Mouse (Mus musculus) limb, embryonic 15.5 days (tissue): ENCODE measurements around the gene Tbc1d5. TPM values are rescaled to one million over a fixed set of nuclear protein-coding genes. Genes with fewer than 3 reads are reported as not detected.

Source experiments
- ATAC-seq: fragments of 200-750 bp; cut with Nextera tagmentation; 2 replicates; pipeline ENCODE4 v1.8.0; 2017; ENCODE audit warnings: low read depth, moderate TSS enrichment; ENCODE audit not compliant: insufficient number of reproducible peaks, low FRiP score, low TSS enrichment
- H3K27ac ChIP-seq: fragments of 300-500 bp; sonication (generic); 2 replicates; pipeline ENCODE4 v1.5.1; 2015; ENCODE audit warnings: moderate library complexity, mild to moderate bottlenecking, inconsistent platforms
- H3K27me3 ChIP-seq: fragments of 300-500 bp; sonication (generic); 2 replicates; pipeline ENCODE4 v1.6.1; 2015; ENCODE audit warnings: inconsistent platforms
- H3K36me3 ChIP-seq: fragments of 300-500 bp; sonication (generic); 2 replicates; pipeline ENCODE4 v1.6.1; 2015; ENCODE audit warnings: inconsistent platforms
- H3K4me1 ChIP-seq: fragments of 300-500 bp; sonication (generic); 2 replicates; pipeline ENCODE4 v1.6.1; 2015; ENCODE audit warnings: inconsistent platforms
- H3K4me2 ChIP-seq: fragments of 300-500 bp; sonication (generic); 2 replicates; pipeline ENCODE4 v1.6.1; 2015; ENCODE audit warnings: mild to moderate bottlenecking, inconsistent platforms
- H3K4me3 ChIP-seq: fragments of 300-500 bp; sonication (generic); 2 replicates; pipeline ENCODE4 v1.5.1; 2015; ENCODE audit warnings: mild to moderate bottlenecking, inconsistent platforms
- H3K9ac ChIP-seq: fragments of 300-500 bp; sonication (generic); 2 replicates; pipeline ENCODE4 v1.6.1; 2015; ENCODE audit warnings: inconsistent platforms
- H3K9me3 ChIP-seq: fragments of 300-500 bp; sonication (generic); 2 replicates; pipeline ENCODE4 v1.6.1; 2016; ENCODE audit warnings: inconsistent platforms
- WGBS: fragments of 180-500 bp; shearing (Covaris S2); methylation state at CpG from one replicate; pipeline ENCODE4 v1.1.7; 2015; 5-methylcytosine and 5-hydroxymethylcytosine counted together
- polyA plus RNA-seq: library from polyadenylated mRNA; unstranded; fragments of >200 nt; fragmentation: Nextera tagmentation; extraction: Ambion mirVana; gene quantifications from 2 replicates; pipeline ENCODE4 v1.2.1, GENCODE M21; 2015

Tbc1d5 gene
- polyA plus RNA-seq, 1 experiment from 2014 or later: 9.8 TPM

DNA sequence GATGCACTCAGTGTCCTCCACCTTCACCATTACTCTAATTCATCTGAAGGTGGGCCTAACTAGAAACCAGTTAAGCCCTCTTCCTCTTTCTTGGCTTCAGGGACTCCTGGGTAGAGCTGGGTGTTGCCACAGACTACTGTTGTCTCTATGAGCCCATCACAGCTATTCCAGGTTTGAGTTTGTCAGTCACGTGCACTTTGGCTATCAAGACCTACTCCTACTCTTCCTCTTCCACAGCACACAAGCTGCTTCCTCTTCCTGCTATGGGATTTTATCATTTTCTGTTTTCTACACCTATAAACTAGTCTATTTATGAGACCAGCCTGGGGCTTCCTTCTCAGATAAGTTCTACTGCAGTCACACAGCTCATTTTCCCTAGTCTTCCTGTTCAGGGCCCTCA lies 314.4 kb downstream of the Tbc1d5 start:
- no peak for ATAC-seq
- Histone ChIP-seq H3K27me3 (no peaks in the 10 kb centered on the region), H3K9ac (no peak overlapping the region), H3K4me2 (no peak overlapping the region), H3K9me3 (no peaks in the 10 kb centered on the region), H3K4me3 (no peak overlapping the region), H3K36me3 (no peaks in the 10 kb centered on the region), H3K4me1 (no peaks in the 10 kb centered on the region), H3K27ac (no peak overlapping the region)
- 87% methylated on average over 1 of the region's 1 CpGs for WGBS

DNA sequence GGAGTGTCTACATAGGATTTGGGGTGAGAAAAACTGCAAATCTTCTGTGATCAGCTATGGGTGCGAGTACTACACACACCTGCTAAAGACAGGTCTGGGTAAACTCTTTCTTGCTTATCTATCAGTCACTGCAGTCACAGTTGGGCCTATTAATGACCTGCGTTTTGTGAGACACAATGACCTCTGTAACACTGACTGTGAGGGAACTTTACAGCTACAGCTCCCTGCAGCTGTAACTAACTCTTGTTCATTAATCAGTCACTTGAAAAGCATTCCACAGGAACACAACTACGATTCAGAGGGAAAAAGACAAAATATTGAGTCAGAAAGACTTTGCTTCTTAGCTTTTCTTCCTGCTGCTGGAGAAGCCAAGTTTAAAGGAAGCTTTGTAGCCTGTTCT lies 325.9 kb downstream of the Tbc1d5 start:
- Histone ChIP-seq H3K9me3 (no peaks in the 10 kb centered on the region), H3K4me1 (no peaks in the 10 kb centered on the region), H3K27me3 (no peaks in the 10 kb centered on the region), H3K27ac (no peak overlapping the region), H3K36me3 (no peaks in the 10 kb centered on the region), H3K4me2 (no peak overlapping the region), H3K4me3 (no peak overlapping the region), H3K9ac (no peak overlapping the region)
- ATAC-seq: no peak
- WGBS: 15% methylated on average over 3 of the region's 3 CpGs

DNA sequence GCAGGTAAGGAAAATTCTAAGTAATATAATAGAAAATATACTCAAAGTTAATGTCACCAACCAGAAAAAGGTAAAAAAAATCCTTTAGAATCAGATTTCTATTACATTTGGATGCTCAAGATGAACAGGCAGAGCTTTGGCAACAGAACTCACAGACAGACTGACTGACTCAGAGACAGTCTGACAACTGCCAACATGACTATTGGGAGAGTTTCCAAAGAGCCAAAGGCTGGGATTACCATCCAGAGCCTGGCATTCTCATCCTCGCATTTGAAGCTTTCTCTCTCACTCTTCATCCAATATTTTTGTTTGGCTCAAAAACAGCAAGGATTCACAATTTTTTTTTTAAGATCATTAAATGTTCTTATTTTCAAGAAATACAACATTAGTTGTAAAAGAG lies 327.8 kb downstream of the Tbc1d5 start:
- H3K9ac ChIP-seq: no peak overlapping the region
- H3K27ac ChIP-seq: no peak overlapping the region
- H3K27me3 ChIP-seq: no peaks in the 10 kb centered on the region
- H3K4me1 ChIP-seq: no peaks in the 10 kb centered on the region
- H3K4me3 ChIP-seq: no peak overlapping the region
- H3K9me3 ChIP-seq: no peaks in the 10 kb centered on the region
- 89% methylated on average over 1 of the region's 1 CpGs for WGBS
- no peaks in the 10 kb centered on the region for H3K36me3 ChIP-seq
- ATAC-seq: no peak
- no peak overlapping the region for H3K4me2 ChIP-seq

DNA sequence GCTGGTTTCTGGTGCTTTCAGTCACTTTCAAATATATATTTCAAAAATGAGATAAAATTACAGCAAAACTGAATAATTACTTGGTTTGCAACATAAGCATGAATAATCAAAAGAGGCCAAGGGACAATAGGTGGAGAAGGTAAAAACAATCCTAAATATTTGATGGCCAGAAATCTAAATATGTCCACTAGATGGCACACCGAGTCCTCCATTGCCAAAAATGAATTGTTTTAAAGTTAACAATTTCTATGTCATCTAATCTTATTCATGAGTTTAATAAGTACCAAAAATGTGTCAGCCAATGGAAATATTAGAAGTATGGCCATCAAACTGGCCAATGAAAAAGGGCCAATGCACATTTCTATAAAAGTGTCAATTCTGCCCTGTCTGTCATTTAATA lies 365.1 kb downstream of the Tbc1d5 start:
- Histone ChIP-seq H3K36me3 (no peaks in the 10 kb centered on the region), H3K27me3 (no peaks in the 10 kb centered on the region), H3K9ac (no peak overlapping the region), H3K4me2 (no peak overlapping the region), H3K4me3 (no peak overlapping the region), H3K4me1 (no peaks in the 10 kb centered on the region), H3K9me3 (no peaks in the 10 kb centered on the region), H3K27ac (no peak overlapping the region)
- WGBS: 57% methylated on average over 1 of the region's 1 CpGs
- no peak for ATAC-seq

DNA sequence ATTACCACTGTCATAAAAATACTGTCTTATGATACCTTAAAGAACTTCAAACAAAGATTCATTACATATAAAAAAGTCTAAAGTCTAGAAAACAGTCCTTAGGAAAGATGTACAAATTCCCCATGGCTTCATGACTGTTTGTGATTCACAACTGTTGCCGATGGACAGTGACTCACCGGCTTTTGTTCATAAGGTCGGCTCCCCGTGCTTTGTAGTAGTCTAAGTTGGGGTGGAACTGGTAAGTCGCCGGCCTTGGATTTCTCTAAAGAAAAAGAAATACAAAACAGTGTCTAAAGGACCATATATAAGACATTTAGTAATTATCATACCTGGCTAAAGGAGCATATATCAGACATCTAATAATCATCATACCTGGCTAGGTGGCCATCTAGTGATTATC lies 365.6 kb downstream of the Tbc1d5 start:
- H3K27ac ChIP-seq: no peak overlapping the region
- H3K27me3 ChIP-seq: no peaks in the 10 kb centered on the region
- 87% methylated on average over 6 of the region's 6 CpGs for WGBS
- no peak overlapping the region for H3K4me3 ChIP-seq
- H3K36me3 ChIP-seq: no peaks in the 10 kb centered on the region
- ATAC-seq: no peak
- H3K9me3 ChIP-seq: no peaks in the 10 kb centered on the region
- H3K9ac ChIP-seq: no peak overlapping the region
- no peaks in the 10 kb centered on the region for H3K4me1 ChIP-seq
- H3K4me2 ChIP-seq: no peak overlapping the region

DNA sequence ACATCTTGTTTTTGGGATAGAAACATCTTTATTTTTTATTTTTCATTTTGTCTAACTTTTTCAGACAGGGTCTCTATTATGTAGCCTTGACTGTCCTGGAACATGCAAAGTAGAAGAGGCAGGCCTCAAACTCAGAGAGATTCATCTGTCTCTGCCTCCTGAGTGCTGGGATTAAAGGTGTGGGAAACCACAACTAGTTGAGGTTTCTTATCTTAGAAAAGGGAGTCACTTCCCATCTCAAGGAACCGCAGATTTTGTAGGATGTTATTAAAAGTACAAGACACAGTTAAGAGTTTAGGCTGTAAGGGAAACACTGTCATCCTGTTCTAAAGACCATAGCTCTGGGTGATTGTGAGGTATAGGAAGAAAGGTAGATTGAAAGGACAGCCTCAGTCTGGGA lies 373.5 kb downstream of the Tbc1d5 start:
- H3K4me1 ChIP-seq: no peaks in the 10 kb centered on the region
- no peaks in the 10 kb centered on the region for H3K27me3 ChIP-seq
- no peaks in the 10 kb centered on the region for H3K36me3 ChIP-seq
- H3K9me3 ChIP-seq: no peaks in the 10 kb centered on the region
- H3K4me2 ChIP-seq: no peak overlapping the region
- no peak overlapping the region for H3K4me3 ChIP-seq
- no peak overlapping the region for H3K9ac ChIP-seq
- ATAC-seq: no peak
- H3K27ac ChIP-seq: no peak overlapping the region
- WGBS: 89% methylated on average over 1 of the region's 1 CpGs

DNA sequence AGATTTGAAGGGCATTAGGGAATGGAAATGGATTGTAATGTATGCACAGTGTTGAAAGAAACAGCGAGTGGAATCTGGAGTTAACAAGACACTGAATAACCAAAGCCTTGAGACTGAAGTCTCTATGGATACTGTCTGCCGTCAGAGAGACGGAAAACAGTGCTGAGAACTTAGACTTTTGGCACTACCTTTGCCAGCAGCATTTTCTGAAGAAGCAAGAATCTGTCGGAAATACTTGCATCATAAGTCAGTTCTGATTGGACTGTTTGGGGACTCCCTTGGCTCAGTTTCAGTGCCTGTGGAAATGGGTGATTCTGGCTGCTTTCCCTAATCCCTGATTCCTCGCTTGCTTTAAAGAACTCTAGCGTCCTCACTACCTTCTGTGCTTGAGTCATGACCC lies 375.9 kb downstream of the Tbc1d5 start:
- Histone ChIP-seq H3K36me3 (no peaks in the 10 kb centered on the region), H3K9me3 (no peaks in the 10 kb centered on the region), H3K27me3 (no peaks in the 10 kb centered on the region), H3K4me3 (no peak overlapping the region), H3K27ac (no peak overlapping the region), H3K4me2 (no peak overlapping the region), H3K9ac (no peak overlapping the region), H3K4me1 (no peaks in the 10 kb centered on the region)
- WGBS: 47% methylated on average over 6 of the region's 6 CpGs
- no peak for ATAC-seq

DNA sequence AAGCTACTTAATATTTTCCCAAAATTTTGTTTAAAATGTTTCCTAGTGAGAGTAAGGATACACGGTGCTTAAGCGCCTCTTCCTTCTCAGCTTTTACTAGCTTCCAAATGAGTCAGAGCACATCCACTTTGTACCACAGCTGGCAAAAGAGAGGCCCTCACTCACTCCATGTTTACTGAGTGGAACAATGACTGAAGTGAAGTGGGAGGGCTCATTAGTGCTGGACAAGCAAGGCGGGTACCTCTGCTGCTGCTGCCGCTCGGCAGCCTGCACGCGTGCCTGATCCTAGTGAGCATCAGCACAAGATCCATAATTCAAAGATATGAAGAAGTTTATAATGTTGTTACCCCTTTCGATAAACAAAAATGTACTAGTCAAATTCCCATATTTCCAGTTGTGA lies 376.8 kb downstream of the Tbc1d5 start:
- ATAC-seq: no peak
- no peaks in the 10 kb centered on the region for H3K36me3 ChIP-seq
- H3K9me3 ChIP-seq: no peaks in the 10 kb centered on the region
- H3K4me3 ChIP-seq: no peak overlapping the region
- 89% methylated on average over 8 of the region's 8 CpGs for WGBS
- no peak overlapping the region for H3K27ac ChIP-seq
- H3K4me2 ChIP-seq: no peak overlapping the region
- H3K9ac ChIP-seq: no peak overlapping the region
- H3K4me1 ChIP-seq: no peaks in the 10 kb centered on the region
- H3K27me3 ChIP-seq: no peaks in the 10 kb centered on the region

DNA sequence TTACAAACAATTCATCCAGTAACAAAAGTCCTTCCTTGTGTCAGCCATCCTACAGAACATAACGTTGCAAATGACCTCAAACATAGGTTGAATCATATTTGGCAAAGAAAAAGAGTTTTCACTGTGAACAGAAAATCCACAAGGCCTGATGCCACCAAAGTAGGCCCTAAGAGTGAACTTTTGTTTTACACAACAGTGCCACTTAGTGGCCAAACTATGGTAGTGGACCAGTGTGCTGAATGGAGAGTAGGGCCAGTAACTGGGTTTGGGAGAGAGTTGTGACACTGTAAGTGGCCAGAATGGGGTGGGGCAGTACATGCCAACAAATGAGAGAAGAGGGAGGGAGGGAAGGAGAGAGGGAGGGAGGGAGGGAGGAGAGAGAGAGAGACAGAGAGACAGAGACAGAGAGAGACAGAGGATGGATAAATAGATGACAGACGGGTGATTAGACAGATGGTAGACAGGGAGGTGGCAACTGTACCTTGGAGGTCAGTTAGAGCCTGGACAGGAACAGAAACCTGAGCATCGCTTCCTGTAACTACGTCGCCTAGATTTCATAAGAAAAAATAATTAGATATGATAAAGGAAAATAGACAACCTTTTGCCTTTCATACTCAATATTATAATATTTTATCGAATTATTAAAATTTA lies 383.6 kb downstream of the Tbc1d5 start:
- Histone ChIP-seq H3K9ac (no peak overlapping the region), H3K4me1 (no peaks in the 10 kb centered on the region), H3K9me3 (no peaks in the 10 kb centered on the region), H3K27me3 (no peaks in the 10 kb centered on the region), H3K27ac (no peak overlapping the region), H3K4me2 (no peak overlapping the region), H3K4me3 (no peak overlapping the region), H3K36me3 (no peaks in the 10 kb centered on the region)
- ATAC-seq: no peak
- 66% methylated on average over 6 of the region's 6 CpGs for WGBS

DNA sequence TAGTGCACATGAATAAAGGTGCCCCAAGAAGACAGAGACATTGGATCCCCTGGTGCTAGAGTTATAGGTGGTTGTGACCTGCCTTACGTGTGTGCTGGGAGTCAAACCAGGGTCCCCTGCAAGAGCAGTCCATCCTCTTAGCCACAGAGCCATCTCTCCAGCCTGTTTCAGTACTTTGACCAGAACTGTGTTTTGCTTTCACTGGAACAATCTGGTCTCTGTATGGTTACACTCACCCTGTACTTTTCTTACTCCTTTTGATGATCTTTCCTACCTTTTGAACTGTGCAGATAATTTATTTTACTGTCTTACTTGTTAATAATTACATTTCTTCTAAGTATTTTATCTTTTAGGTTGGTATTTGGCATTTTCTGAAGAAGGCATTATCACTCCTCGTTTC lies 387.5 kb downstream of the Tbc1d5 start:
- no peak overlapping the region for H3K4me3 ChIP-seq
- no peak for ATAC-seq

DNA sequence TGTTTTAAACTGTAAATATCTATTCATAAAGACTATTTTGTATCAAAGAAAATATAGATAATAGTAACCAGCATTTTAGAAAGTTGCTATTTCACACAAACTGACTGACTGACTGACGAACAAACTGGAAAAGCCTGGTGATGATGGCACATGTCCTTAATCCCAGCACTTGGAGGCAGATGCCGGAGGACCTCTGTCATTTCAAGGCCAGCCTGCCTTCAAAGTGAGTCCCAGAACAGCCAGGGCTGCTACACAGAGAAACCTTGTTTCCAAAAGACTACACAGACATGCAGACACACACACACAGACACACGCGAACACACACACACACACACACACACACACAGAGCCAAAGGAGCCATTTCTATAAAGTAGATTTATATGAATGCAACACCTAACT lies 390.3 kb downstream of the Tbc1d5 start:
- Histone ChIP-seq H3K27ac (no peak overlapping the region), H3K4me1 (no peaks in the 10 kb centered on the region), H3K9me3 (no peaks in the 10 kb centered on the region), H3K9ac (no peak overlapping the region), H3K27me3 (no peaks in the 10 kb centered on the region), H3K4me2 (no peak overlapping the region), H3K4me3 (no peak overlapping the region), H3K36me3 (no peaks in the 10 kb centered on the region)
- 82% methylated on average over 4 of the region's 4 CpGs for WGBS
- no peak for ATAC-seq

More for the DNA sequence above, 387.5 kb downstream of the Tbc1d5 start:
- no peak overlapping the region for H3K27ac ChIP-seq
- no peaks in the 10 kb centered on the region for H3K36me3 ChIP-seq
- no peaks in the 10 kb centered on the region for H3K27me3 ChIP-seq
- H3K4me1 ChIP-seq: no peaks in the 10 kb centered on the region
- no peak overlapping the region for H3K4me2 ChIP-seq
- no peak overlapping the region for H3K9ac ChIP-seq
- WGBS: 75% methylated on average over 2 of the region's 2 CpGs
- no peaks in the 10 kb centered on the region for H3K9me3 ChIP-seq

DNA sequence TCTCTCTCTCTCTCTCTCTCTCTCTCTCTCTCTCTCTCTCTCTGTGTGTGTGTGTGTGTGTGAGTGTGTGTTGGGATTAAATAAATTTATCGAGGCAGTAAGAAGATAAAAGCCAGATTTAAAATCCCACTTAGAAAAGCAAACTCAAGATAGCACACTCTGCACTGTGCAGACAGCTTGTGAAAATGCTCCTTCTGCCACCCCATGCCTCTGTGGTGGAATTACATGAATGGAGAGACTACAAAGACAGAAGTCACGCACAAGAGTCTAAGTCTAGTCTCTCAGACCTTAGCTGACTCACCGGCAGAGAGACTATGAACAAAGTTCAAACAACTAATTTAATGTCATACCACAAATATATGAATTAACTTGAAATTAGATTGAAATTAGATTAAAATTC lies 403.9 kb downstream of the Tbc1d5 start:
- no peaks in the 10 kb centered on the region for H3K27me3 ChIP-seq
- no peak overlapping the region for H3K4me3 ChIP-seq
- no peaks in the 10 kb centered on the region for H3K36me3 ChIP-seq
- no peak overlapping the region for H3K4me2 ChIP-seq
- H3K4me1 ChIP-seq: no peaks in the 10 kb centered on the region
- H3K9ac ChIP-seq: no peak overlapping the region
- no peaks in the 10 kb centered on the region for H3K9me3 ChIP-seq
- no peak for ATAC-seq
- no peak overlapping the region for H3K27ac ChIP-seq
- 81% methylated on average over 3 of the region's 3 CpGs for WGBS

DNA sequence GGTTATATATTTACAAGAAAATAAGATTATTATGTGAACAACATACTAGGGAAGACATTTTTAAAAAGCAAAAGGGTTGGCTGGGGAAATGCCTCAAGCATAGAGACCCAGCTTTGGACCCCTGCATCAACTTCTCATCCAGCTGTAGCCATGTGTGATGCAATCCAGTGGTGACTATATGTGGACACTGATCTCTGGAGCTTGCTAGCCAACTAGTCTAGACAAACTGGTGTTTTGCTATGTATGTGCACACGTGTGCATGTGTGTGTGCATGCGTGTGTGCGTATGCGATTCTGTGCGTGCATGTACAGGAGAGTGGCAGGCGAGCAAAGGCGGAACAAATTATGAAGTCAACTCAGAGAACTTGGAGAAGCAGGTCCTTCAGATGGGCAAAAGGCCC lies 414.8 kb downstream of the Tbc1d5 start:
- Histone ChIP-seq H3K4me3 (no peak overlapping the region), H3K4me2 (no peak overlapping the region), H3K27ac (no peak overlapping the region), H3K9me3 (no peaks in the 10 kb centered on the region), H3K4me1 (no peaks in the 10 kb centered on the region), H3K9ac (no peak overlapping the region), H3K27me3 (no peaks in the 10 kb centered on the region), H3K36me3 (no peaks in the 10 kb centered on the region)
- no peak for ATAC-seq
- WGBS: 94% methylated on average over 7 of the region's 7 CpGs
